Mouse (Mus musculus) forebrain, embryonic 11.5 days (tissue): ENCODE data around the gene Epo. TPM values are rescaled to one million over a fixed set of nuclear protein-coding genes. Genes with fewer than 3 reads are reported as not detected.

ENCODE experiments used
- ATAC-seq: fragments of 200-750 bp; cut with Nextera tagmentation; replicated peaks from 2 replicates; pipeline ENCODE4 v1.8.0; 2017; ENCODE audit warnings: moderate TSS enrichment; ENCODE audit not compliant: low FRiP score
- DNase-seq: peaks from one replicate; pipeline ENCODE4 v3.0.0-alpha.2; 2017; ENCODE audit warnings: low spot score
- H3K27ac ChIP-seq: fragments of 300-500 bp; sonication (generic); 2 replicates; pipeline ENCODE4 v1.5.1; 2014; ENCODE audit warnings: low read depth, low read length
- H3K27me3 ChIP-seq: fragments of 300-500 bp; sonication (generic); 2 replicates; pipeline ENCODE4 v1.6.1; 2014; ENCODE audit warnings: mild to moderate bottlenecking, low read length, mixed read lengths; ENCODE audit not compliant: control insufficient read depth, insufficient read depth
- H3K36me3 ChIP-seq: fragments of 300-500 bp; sonication (generic); 2 replicates; pipeline ENCODE4 v1.6.1; 2014; ENCODE audit warnings: mild to moderate bottlenecking, low read length, moderate library complexity, mixed read lengths; ENCODE audit not compliant: control insufficient read depth, insufficient read depth
- H3K4me1 ChIP-seq: fragments of 300-500 bp; sonication (generic); replicated peaks from 2 replicates; pipeline ENCODE4 v1.6.1; 2014; ENCODE audit warnings: low read length, mixed read lengths; ENCODE audit not compliant: control insufficient read depth, insufficient read depth
- H3K4me2 ChIP-seq: fragments of 300-500 bp; sonication (generic); 2 replicates; pipeline ENCODE4 v1.6.1; 2014; ENCODE audit warnings: low read depth, mild to moderate bottlenecking, low read length, moderate library complexity, mixed read lengths; ENCODE audit not compliant: severe bottlenecking
- H3K4me3 ChIP-seq: fragments of 300-500 bp; sonication (generic); 2 replicates; pipeline ENCODE4 v1.5.1; 2014; ENCODE audit warnings: low read depth, low read length
- H3K9ac ChIP-seq: fragments of 300-500 bp; sonication (generic); 2 replicates; pipeline ENCODE4 v1.6.1; 2014; ENCODE audit warnings: low read length
- H3K9me3 ChIP-seq: fragments of 300-500 bp; sonication (generic); 2 replicates; pipeline ENCODE4 v1.6.1; 2016; ENCODE audit warnings: low read length, mixed read lengths; ENCODE audit not compliant: control insufficient read depth
- WGBS: fragments of 180-500 bp; shearing (Covaris S2); extraction: QIAGEN DNeasy Blood & Tissue Kit; methylation state at CpG from one replicate; pipeline ENCODE4 v1.1.7; 2014; 5-methylcytosine and 5-hydroxymethylcytosine counted together
- polyA plus RNA-seq: library from polyadenylated mRNA; unstranded; fragments of >200 nt; fragmentation: Nextera tagmentation; extraction: Ambion mirVana; gene quantifications from 2 replicates; pipeline ENCODE4 v1.2.1, GENCODE M21; 2014

Epo gene
- polyA plus RNA-seq, 1 experiment from 2014 or later, result 0.84 TPM

DNA sequence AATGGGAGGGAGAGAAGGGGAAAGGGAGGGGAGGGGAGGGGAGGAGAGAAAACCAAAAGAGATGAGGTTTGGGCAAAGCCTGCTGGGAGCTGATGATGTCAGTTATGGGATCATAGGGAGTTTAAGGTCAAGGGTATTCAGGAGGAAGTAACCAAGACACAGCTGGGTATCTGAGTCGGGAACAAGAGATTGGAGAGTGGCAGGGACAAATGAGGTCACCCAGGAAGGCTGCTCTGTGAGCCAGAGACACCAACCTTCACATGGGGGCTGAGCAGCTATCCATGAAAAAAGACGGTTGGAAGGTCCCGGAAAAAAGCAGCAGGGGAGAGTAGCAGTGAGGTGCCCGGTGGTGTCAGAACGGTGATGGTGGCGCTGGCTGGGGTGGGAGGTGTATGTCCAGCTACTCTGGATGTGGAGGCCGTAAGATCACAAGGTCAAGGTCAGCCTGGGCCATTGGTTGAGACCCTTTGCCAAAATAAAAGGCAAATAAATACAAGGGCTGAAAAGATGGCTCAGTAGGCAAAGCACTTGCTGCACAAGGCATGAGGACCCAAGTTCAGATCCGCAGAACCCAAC lies 35.3 kb upstream of the Epo start:
- no peaks in the 10 kb centered on the region for H3K27me3 ChIP-seq
- H3K27ac ChIP-seq, result no peak overlapping the region
- peak; percentile 46 for DNase-seq
- H3K9ac ChIP-seq, result no peak overlapping the region
- no peaks in the 10 kb centered on the region for H3K36me3 ChIP-seq
- H3K4me1 ChIP-seq, result no peaks in the 10 kb centered on the region
- H3K4me2 ChIP-seq, result no peak overlapping the region
- no peak overlapping the region for H3K4me3 ChIP-seq
- no peaks in the 10 kb centered on the region for H3K9me3 ChIP-seq
- no peak for ATAC-seq
- WGBS, result 82% methylated on average over 8 of the region's 8 CpGs

DNA sequence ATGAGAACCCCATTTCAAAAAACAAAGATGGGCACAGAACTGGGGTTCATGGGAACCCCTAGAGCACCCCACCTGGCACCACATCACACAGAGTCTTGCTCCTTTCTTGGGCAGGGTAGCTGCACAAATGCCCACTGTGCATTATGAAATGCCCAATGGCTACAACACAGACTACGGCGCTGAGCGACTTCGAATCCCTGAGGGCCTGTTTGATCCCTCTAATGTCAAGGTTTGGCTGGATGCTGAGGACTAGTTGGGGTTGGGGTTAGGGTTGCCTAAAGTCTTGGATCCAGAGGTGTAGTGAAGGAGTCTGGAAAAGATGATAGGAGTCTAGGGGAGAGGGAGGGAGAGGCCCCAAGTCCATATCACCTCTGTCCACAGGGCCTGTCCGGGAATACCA lies 33.4 kb upstream of the Epo start:
- H3K36me3 ChIP-seq, result no peaks in the 10 kb centered on the region
- H3K27me3 ChIP-seq, result no peaks in the 10 kb centered on the region
- H3K4me1 ChIP-seq, result no peaks in the 10 kb centered on the region
- WGBS, result 97% methylated on average over 5 of the region's 5 CpGs
- DNase-seq (no peak), ATAC-seq (no peak)
- H3K4me2 ChIP-seq, result no peak overlapping the region
- H3K27ac ChIP-seq, result no peak overlapping the region
- H3K9ac ChIP-seq, result no peak overlapping the region
- H3K4me3 ChIP-seq, result no peak overlapping the region
- no peaks in the 10 kb centered on the region for H3K9me3 ChIP-seq

DNA sequence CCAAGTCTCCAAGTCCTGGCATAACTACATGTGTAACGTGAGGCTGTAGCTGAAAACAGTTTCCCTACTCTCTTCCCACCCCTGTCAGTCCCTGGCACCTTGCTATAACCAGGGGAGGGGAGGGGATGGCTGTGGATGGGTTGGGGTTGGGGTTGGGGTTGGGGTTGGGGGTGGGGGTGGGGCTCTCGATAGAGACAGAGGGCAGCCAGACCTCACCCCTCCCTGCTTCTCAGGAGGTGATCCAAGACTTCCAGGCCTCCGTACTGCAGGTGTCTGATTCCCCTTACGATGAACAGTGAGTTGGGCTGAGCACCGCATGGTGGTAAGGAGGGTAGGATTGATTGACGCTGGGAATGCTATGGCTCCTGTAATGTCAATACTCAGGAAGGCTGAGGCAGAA lies 32.7 kb upstream of the Epo start:
- Histone ChIP-seq H3K27ac (no peak overlapping the region), H3K4me3 (no peak overlapping the region), H3K4me1 (no peaks in the 10 kb centered on the region), H3K27me3 (no peaks in the 10 kb centered on the region), H3K9me3 (no peaks in the 10 kb centered on the region), H3K4me2 (no peak overlapping the region), H3K36me3 (no peaks in the 10 kb centered on the region), H3K9ac (no peak overlapping the region)
- 72% methylated on average over 6 of the region's 6 CpGs for WGBS
- DNase-seq (no peak), ATAC-seq (no peak)

GRCm38 (mm10) chr5:137562965-137563364 lies 29.9 kb upstream of the Epo start:
- no peak overlapping the region for H3K9ac ChIP-seq
- peak; percentile 48 for DNase-seq
- H3K4me1 ChIP-seq, result no peaks in the 10 kb centered on the region
- H3K27ac ChIP-seq, result no peak overlapping the region
- H3K4me2 ChIP-seq, result no peak overlapping the region
- no peak for ATAC-seq
- no peaks in the 10 kb centered on the region for H3K9me3 ChIP-seq
- H3K4me3 ChIP-seq, result no peak overlapping the region
- no peaks in the 10 kb centered on the region for H3K27me3 ChIP-seq
- WGBS, result 79% methylated on average over 10 of the region's 10 CpGs
- no peaks in the 10 kb centered on the region for H3K36me3 ChIP-seq

GRCm38 (mm10) chr5:137561556-137561955 lies 28.5 kb upstream of the Epo start:
- Histone ChIP-seq H3K27ac (no peak overlapping the region), H3K36me3 (no peaks in the 10 kb centered on the region), H3K4me1 (no peaks in the 10 kb centered on the region), H3K4me2 (no peak overlapping the region), H3K9ac (no peak overlapping the region), H3K9me3 (no peaks in the 10 kb centered on the region), H3K4me3 (no peak overlapping the region), H3K27me3 (no peaks in the 10 kb centered on the region)
- WGBS, result 64% methylated on average over 6 of the region's 6 CpGs
- DNase-seq, result no peak
- no peak for ATAC-seq

- H3K4me3 ChIP-seq, result peak overlapping the region; percentile 36
- peak overlapping the region; percentile 45 for H3K4me2 ChIP-seq
- peaks cover 8% of the 10 kb centered on the region; the same call in 1 of the 2 replicates for H3K4me1 ChIP-seq
- peak; percentile 44 for DNase-seq
- no peak overlapping the region for H3K27ac ChIP-seq
- H3K9me3 ChIP-seq, result no peaks in the 10 kb centered on the region
- no peak for ATAC-seq
- H3K36me3 ChIP-seq, result no peaks in the 10 kb centered on the region
- WGBS, result 54% methylated on average over 11 of the region's 11 CpGs
- no peaks in the 10 kb centered on the region for H3K27me3 ChIP-seq
- peak overlapping the region; percentile 29 for H3K9ac ChIP-seq
Observed at GRCm38 (mm10) chr5:137553898-137554297, 20.9 kb upstream of the Epo start.

- ATAC-seq, result peak; percentile 85
- Histone ChIP-seq H3K27ac (no peak within 1 kb of the TSS), H3K4me1 (peaks cover 8% of the 10 kb centered on the region; the same call in 1 of the 2 replicates), H3K4me3 (peak within 1 kb of the TSS; percentile 36), H3K36me3 (no peaks in the 10 kb centered on the region), H3K9me3 (no peaks in the 10 kb centered on the region), H3K27me3 (no peaks in the 10 kb centered on the region), H3K9ac (peak within 1 kb of the TSS; percentile 29), H3K4me2 (peak within 1 kb of the TSS; percentile 45)
- under 1% methylated on average over 36 of the region's 37 CpGs for WGBS
- peak; percentile 91 for DNase-seq
Observed at GRCm38 (mm10) chr5:137553411-137553837, 20.4 kb upstream of the Epo start, which contains the start of gene Actl6b. Gene Actl6b (plus strand): TSS chr5:137553517.

GRCm38 (mm10) chr5:137553000-137553399 lies 20.0 kb upstream of the Epo start:
- H3K27ac ChIP-seq, result no peak overlapping the region
- peak overlapping the region; percentile 36 for H3K4me3 ChIP-seq
- H3K4me2 ChIP-seq, result peak overlapping the region; percentile 45
- H3K27me3 ChIP-seq, result no peaks in the 10 kb centered on the region
- no peaks in the 10 kb centered on the region for H3K9me3 ChIP-seq
- H3K4me1 ChIP-seq, result peaks cover 8% of the 10 kb centered on the region; the same call in 1 of the 2 replicates
- H3K36me3 ChIP-seq, result no peaks in the 10 kb centered on the region
- H3K9ac ChIP-seq, result peak overlapping the region; percentile 29; the same call in 1 of the 2 replicates
- DNase-seq (no peak), ATAC-seq (no peak)
- 27% methylated on average over 6 of the region's 6 CpGs for WGBS

GRCm38 (mm10) chr5:137551119-137551518 lies 18.1 kb upstream of the Epo start:
- Histone ChIP-seq H3K27ac (no peak overlapping the region), H3K4me3 (no peak overlapping the region), H3K36me3 (no peaks in the 10 kb centered on the region), H3K4me2 (no peak overlapping the region), H3K9me3 (no peaks in the 10 kb centered on the region), H3K9ac (no peak overlapping the region), H3K27me3 (no peaks in the 10 kb centered on the region), H3K4me1 (peaks cover 8% of the 10 kb centered on the region; the same call in 1 of the 2 replicates)
- no peak for ATAC-seq
- 77% methylated on average over 5 of the region's 5 CpGs for WGBS
- peak; percentile 44 for DNase-seq
